Mouse (Mus musculus) CH12.LX (cell line): ENCODE measurements at regions not wholly inside any gene's neighbourhood (a gene's known extent, or its start where the extent isn't known, plus 50 kb on each side); places are given as distances from the start of the nearest gene placed in this dataset.

ENCODE experiments used
- DNase-seq: peaks from one replicate; pipeline ENCODE4 v3.0.0-alpha.2; 2013; ENCODE audit errors: extremely low read depth
- H3K27ac ChIP-seq: 2 replicates; pipeline ENCODE4 v1.5.1; 2012; ENCODE audit warnings: low read depth, mild to moderate bottlenecking, control low read depth, moderate library complexity; ENCODE audit not compliant: insufficient read depth
- H3K27me3 ChIP-seq: replicated peaks from 2 replicates; pipeline ENCODE3; 2012; ENCODE audit warnings: inconsistent platforms
- H3K36me3 ChIP-seq, 2 experiments: replicated peaks in 1 of 2; 2 replicates each; pipeline versions ENCODE3 to v1.6.1; 2012; ENCODE audit warnings: inconsistent platforms in 1 of 2, low read length in 1 of 2, mild to moderate bottlenecking in 1 of 2, mixed read lengths in 1 of 2, moderate library complexity in 1 of 2; ENCODE audit not compliant: control insufficient read depth in 1 of 2, insufficient read depth in 1 of 2
- H3K4me1 ChIP-seq, 2 experiments: 2 replicates each; pipeline ENCODE4 v1.6.1; 2012; ENCODE audit warnings: inconsistent platforms in 1 of 2, moderate library complexity in 1 of 2; ENCODE audit not compliant: insufficient read depth in 2 of 2, control insufficient read depth in 1 of 2
- H3K4me2 ChIP-seq: 2 replicates; pipeline ENCODE4 v1.6.1; 2012; ENCODE audit warnings: low read depth, mild to moderate bottlenecking, control low read depth; ENCODE audit not compliant: poor library complexity, insufficient read depth, severe bottlenecking
- H3K4me3 ChIP-seq, 3 experiments: fragments of 150-350 bp in 1 of 3; sonication (generic) in 1 of 3; replicated peaks in 1 of 3; 2 replicates each; pipeline versions ENCODE3 to v1.5.1; 2011 to 2012; ENCODE audit warnings: low read depth in 2 of 3, low read length in 2 of 3, mild to moderate bottlenecking in 2 of 3, moderate library complexity in 2 of 3, control low read depth in 1 of 3, improper control_type of control experiment in 1 of 3, inconsistent platforms in 1 of 3, mixed read lengths in 1 of 3; ENCODE audit not compliant: poor library complexity in 1 of 3
- H3K79me2 ChIP-seq: replicated peaks from 2 replicates; pipeline ENCODE4 v1.6.1; 2012; ENCODE audit warnings: mild to moderate bottlenecking, moderate library complexity; ENCODE audit not compliant: control insufficient read depth, poor library complexity, insufficient read depth, severe bottlenecking; ENCODE audit errors: extremely low read depth
- H3K9ac ChIP-seq: 2 replicates; pipeline ENCODE4 v1.6.1; 2012; ENCODE audit warnings: low read depth, mild to moderate bottlenecking, control low read depth, moderate library complexity; ENCODE audit not compliant: insufficient read depth
- H3K9me3 ChIP-seq: replicated peaks from 2 replicates; pipeline ENCODE3; 2012; ENCODE audit warnings: low read length, inconsistent platforms, mixed read lengths
- BHLHE40 ChIP-seq: IDR thresholded peaks from 2 replicates; pipeline ENCODE4 v1.6.1; 2011; ENCODE audit warnings: mild to moderate bottlenecking, low read depth, low read length, improper control_type of control experiment
- CHD1 ChIP-seq: IDR thresholded peaks from 2 replicates; pipeline ENCODE4 v1.6.1; 2012; ENCODE audit warnings: low read depth, low read length, improper control_type of control experiment, inconsistent platforms
- E2F4 ChIP-seq: IDR thresholded peaks from 2 replicates; pipeline ENCODE4 v1.6.1; 2011; ENCODE audit warnings: low read depth, low read length, improper control_type of control experiment; ENCODE audit not compliant: insufficient replicate concordance
- ELF1 ChIP-seq: IDR thresholded peaks from 2 replicates; pipeline ENCODE4 v1.6.1; 2014; ENCODE audit warnings: low read depth, mild to moderate bottlenecking, inconsistent platforms, low read length, improper control_type of control experiment
- EP300 ChIP-seq: IDR thresholded peaks from 2 replicates; pipeline ENCODE4 v1.6.1; 2011; ENCODE audit warnings: low read length, improper control_type of control experiment
- ETS1 ChIP-seq: conservative IDR thresholded peaks from 2 replicates; pipeline ENCODE4 v1.6.1; 2012; ENCODE audit warnings: low read depth, mild to moderate bottlenecking, inconsistent platforms, low read length, improper control_type of control experiment, moderate library complexity
- HCFC1 ChIP-seq: IDR thresholded peaks from 2 replicates; pipeline ENCODE4 v1.6.1; 2012; ENCODE audit warnings: low read depth, mild to moderate bottlenecking, inconsistent platforms, low read length, improper control_type of control experiment
- JUN ChIP-seq: IDR thresholded peaks from 2 replicates; pipeline ENCODE4 v1.6.1; 2011; ENCODE audit warnings: low read depth, mild to moderate bottlenecking, low read length, improper control_type of control experiment, moderate library complexity; ENCODE audit not compliant: insufficient read depth
- JUND ChIP-seq: conservative IDR thresholded peaks from 2 replicates; pipeline ENCODE4 v1.6.1; 2011; ENCODE audit warnings: low read depth, low read length, improper control_type of control experiment
- KAT2A ChIP-seq: IDR thresholded peaks from 2 replicates; pipeline ENCODE4 v1.6.1; 2012; ENCODE audit warnings: low read length, improper control_type of control experiment, inconsistent platforms; ENCODE audit not compliant: insufficient replicate concordance
- MAFK ChIP-seq: IDR thresholded peaks from 2 replicates; pipeline ENCODE4 v1.6.1; 2011; ENCODE audit warnings: low read length, improper control_type of control experiment; ENCODE audit not compliant: insufficient replicate concordance
- MAZ ChIP-seq: IDR thresholded peaks from 2 replicates; pipeline ENCODE4 v1.6.1; 2012; ENCODE audit warnings: low read depth, mild to moderate bottlenecking, inconsistent platforms, low read length, improper control_type of control experiment, moderate library complexity
- MEF2A ChIP-seq: IDR thresholded peaks from 2 replicates; pipeline ENCODE4 v1.6.1; 2014; ENCODE audit warnings: low read depth, mild to moderate bottlenecking, inconsistent platforms, low read length, improper control_type of control experiment, borderline replicate concordance
- POLR2AphosphoS2 ChIP-seq: IDR thresholded peaks from 2 replicates; pipeline ENCODE4 v1.6.1; 2011; ENCODE audit warnings: low read depth, low read length, improper control_type of control experiment
- RCOR1 ChIP-seq: conservative IDR thresholded peaks from 2 replicates; pipeline ENCODE4 v1.6.1; 2012; ENCODE audit warnings: low read depth, mild to moderate bottlenecking, inconsistent platforms, low read length, improper control_type of control experiment
- SIN3A ChIP-seq: IDR thresholded peaks from 2 replicates; pipeline ENCODE4 v1.6.1; 2012; ENCODE audit warnings: low read length, improper control_type of control experiment, inconsistent platforms
- USF2 ChIP-seq: conservative IDR thresholded peaks from 2 replicates; pipeline ENCODE4 v1.6.1; 2011; ENCODE audit warnings: low read depth, low read length, improper control_type of control experiment
- ZNF384 ChIP-seq: IDR thresholded peaks from 2 replicates; pipeline ENCODE4 v1.6.1; 2012; ENCODE audit warnings: low read depth, low read length, improper control_type of control experiment, inconsistent platforms
- dilution Hi-C: fragments of 300-500 bp; cut with MboI; formaldehyde crosslinking; loops from 2 replicates; pipeline ENCODE4 v1.14.3; 2020; ENCODE audit warnings: low sequenced_read_pairs; ENCODE audit not compliant: extremely low pct_unique_long_range_greater_than_20kb, extremely low pct_ligation_motif_present
- in situ Hi-C: fragments of 300-500 bp; cut with MboI; formaldehyde crosslinking; loops from 3 replicates; pipeline ENCODE4 v1.14.3; 2019; ENCODE audit warnings: low sequenced_read_pairs, low pct_ligation_motif_present, low pct_unique_long_range_greater_than_20kb, mixed read lengths

- peaks cover 2% of the 10 kb centered on the region for H3K9me3 ChIP-seq
- H3K27me3 ChIP-seq, result no peaks in the 10 kb centered on the region
- in situ Hi-C loops (no loop called here), dilution Hi-C loops (no loop called here)
- H3K79me2 ChIP-seq, result no peaks in the 10 kb centered on the region
- H3K4me1 ChIP-seq, result peaks cover 2 to 13% of the 10 kb centered on the region in 2 experiments; a peak in 1 of 4 replicates
- no peak overlapping the region for H3K4me2 ChIP-seq
- H3K9ac ChIP-seq, result no peak overlapping the region
- no peaks in the 10 kb centered on the region for H3K36me3 ChIP-seq
- no peak overlapping the region for H3K27ac ChIP-seq
- TF ChIP-seq CHD1 (no peak), MAFK (no peak), JUN (no peak), USF2 (no peak), JUND (no peak), E2F4 (no peak), ETS1 (no peak), HCFC1 (no peak), ELF1 (no peak), SIN3A (no peak), MAZ (no peak), MEF2A (no peak), ZNF384 (no peak), POLR2AphosphoS2 (no peak)
- no peak overlapping the region for H3K4me3 ChIP-seq
- no peak for DNase-seq
Measured at GRCm38 (mm10) chr10:66825737-66826136, 270.2 kb upstream of the Jmjd1c start.

GRCm38 (mm10) chr10:66826327-66826726, 269.6 kb upstream of the Jmjd1c start:
- Histone ChIP-seq H3K27me3 (no peaks in the 10 kb centered on the region), H3K9ac (no peak overlapping the region), H3K4me3 (no peak overlapping the region), H3K4me1 (peaks cover 2 to 13% of the 10 kb centered on the region in 2 experiments; a peak in 1 of 4 replicates), H3K9me3 (peaks cover 2% of the 10 kb centered on the region), H3K36me3 (no peaks in the 10 kb centered on the region), H3K4me2 (no peak overlapping the region), H3K27ac (no peak overlapping the region), H3K79me2 (no peaks in the 10 kb centered on the region)
- dilution Hi-C loops, result no loop called here
- TF ChIP-seq JUND (0 out of 2 replicates have a peak, but pooled peaks have one; percentile 37), BHLHE40 (peak; percentile 64), KAT2A (no peak), E2F4 (no peak), JUN (peak; percentile 38; the same call in 1 of the 2 replicates), ETS1 (peak; percentile 87), RCOR1 (0 out of 2 replicates have a peak, but pooled peaks have one; percentile 41), EP300 (peak; percentile 56), MAFK (no peak), HCFC1 (no peak)
- in situ Hi-C loops, result no loop called here
- DNase-seq, result no peak
